Mouse (Mus musculus): ENCODE results near the gene Errfi1.

DNA sequence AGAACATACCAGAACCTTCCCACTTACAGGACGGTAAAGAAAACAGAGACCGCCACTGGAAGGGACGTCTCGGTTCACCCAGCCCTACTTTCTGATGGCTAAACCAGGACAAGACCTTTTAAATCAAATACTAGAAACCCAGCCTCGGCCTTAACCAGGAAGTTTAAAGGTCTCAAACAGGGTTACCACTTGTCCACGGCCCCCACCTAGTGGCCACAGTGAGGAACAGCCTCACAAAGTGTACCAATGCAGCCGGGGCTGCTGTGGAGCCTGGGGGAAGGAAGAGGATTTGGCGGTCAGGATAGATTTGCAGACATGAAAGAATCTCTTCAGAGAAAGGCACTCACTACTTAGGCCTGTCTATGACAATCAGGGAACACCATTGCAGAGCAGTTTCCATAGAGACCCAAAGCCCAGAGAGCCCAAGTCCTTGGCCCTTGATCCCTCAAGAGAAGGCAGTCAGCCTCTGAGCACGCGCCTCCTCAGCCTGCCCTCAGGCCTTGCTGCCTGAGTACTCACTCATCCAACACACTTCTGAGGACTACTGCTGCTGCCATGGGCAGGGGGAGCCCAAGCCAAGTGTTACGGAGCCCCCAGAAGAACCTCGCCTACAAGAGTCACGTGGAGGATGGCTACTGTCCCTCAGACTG, 45.1 kb downstream of the Errfi1 start:
- peak; percentile 88 for TF ChIP-seq CTCF (IDR thresholded peaks at IDR 0.05; ENCODE audit: borderline replicate concordance, extremely low read depth, insufficient read depth, insufficient read length)
- TF ChIP-seq POLR2A (IDR thresholded peaks at IDR 0.05; ENCODE audit: borderline replicate concordance, extremely low read depth, insufficient read depth, insufficient read length, poor library complexity, severe bottlenecking), result no peak

All from brain, embryonic 14.5 days (tissue).